Mouse (Mus musculus): Measurements from ENCODE around the gene Olfr1086.
"Not testable (repeated sequence)": the region's sequence is repeated elsewhere in the genome, so short reads cannot be mapped to it uniquely, and the experiment has no call there.

The Olfr1086 gene

GRCm38 (mm10) chr2:86679992-86680391 lies at the start of gene Olfr1086:
Olfr1086 (minus strand) TSS chr2:86680092.
- DNase-seq (ENCODE audit: low spot score) = no peak

DNA sequence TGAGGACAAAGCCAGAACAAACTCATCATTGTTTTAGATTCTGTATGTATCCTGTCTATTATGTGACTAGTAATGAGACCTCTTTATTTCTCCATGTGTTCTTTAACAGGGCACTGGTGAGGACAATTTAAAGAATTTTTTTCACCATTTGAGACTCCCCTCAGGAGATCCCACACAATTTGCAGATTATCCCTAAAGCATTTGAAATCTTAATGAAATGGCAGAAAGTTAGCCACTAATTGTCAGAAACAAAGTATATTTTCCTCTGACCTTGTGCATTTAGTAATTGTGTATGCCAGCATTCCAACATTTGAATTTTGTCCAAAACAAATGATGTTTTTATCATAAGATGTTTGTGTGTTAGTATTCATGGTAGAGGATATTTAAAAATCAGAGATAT lies 18.4 kb upstream of the Olfr1086 start, which contains the start of gene Olfr1087:
Olfr1087 (minus strand) TSS at position 101 of the 400 bp plus-strand sequence.
- no peak for DNase-seq (ENCODE audit: low spot score)

GRCm38 (mm10) chr2:86661919-86662318 lies 18.0 kb downstream of the Olfr1086 start, which contains the start of gene Olfr1085:
Olfr1085 (minus strand) TSS chr2:86662019.
- DNase-seq (ENCODE audit: low spot score) = no peak

DNA sequence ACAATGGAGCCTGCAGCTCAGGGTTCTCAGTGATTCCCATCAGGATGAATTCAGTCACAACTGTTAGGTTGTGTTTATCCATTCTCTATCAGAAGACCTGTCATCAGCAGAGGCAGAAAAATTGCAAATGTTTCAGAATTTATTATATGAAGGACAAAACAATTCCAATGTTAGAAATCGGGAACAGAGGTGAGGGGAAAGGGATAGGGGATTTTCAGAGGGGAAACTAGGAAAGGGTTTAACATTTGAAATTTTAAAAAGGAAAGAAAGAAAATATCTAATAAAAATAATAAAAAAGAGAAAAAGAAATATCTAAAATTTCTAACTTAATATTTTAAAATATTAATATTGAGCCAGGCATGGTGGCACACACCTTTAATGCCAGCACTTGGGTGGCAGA lies 40.3 kb downstream of the Olfr1086 start, which contains the start of gene Olfr1084:
Olfr1084 (minus strand) TSS at position 101 of the 400 bp plus-strand sequence.
- not testable (repeated sequence) for DNase-seq (ENCODE audit: low spot score)
